Mouse (Mus musculus) forebrain, embryonic 11.5 days (tissue): ENCODE results near the gene Ddo. TPM values are rescaled to one million over a fixed set of nuclear protein-coding genes. Genes with fewer than 3 reads are reported as not detected.

Experiments
- ATAC-seq: fragments of 200-750 bp; cut with Nextera tagmentation; replicated peaks from 2 replicates; pipeline ENCODE4 v1.8.0; 2017; ENCODE audit warnings: moderate TSS enrichment; ENCODE audit not compliant: low FRiP score
- DNase-seq: peaks from one replicate; pipeline ENCODE4 v3.0.0-alpha.2; 2017; ENCODE audit warnings: low spot score
- H3K27ac ChIP-seq: fragments of 300-500 bp; sonication (generic); 2 replicates; pipeline ENCODE4 v1.5.1; 2014; ENCODE audit warnings: low read depth, low read length
- H3K27me3 ChIP-seq: fragments of 300-500 bp; sonication (generic); 2 replicates; pipeline ENCODE4 v1.6.1; 2014; ENCODE audit warnings: mild to moderate bottlenecking, low read length, mixed read lengths; ENCODE audit not compliant: control insufficient read depth, insufficient read depth
- H3K36me3 ChIP-seq: fragments of 300-500 bp; sonication (generic); 2 replicates; pipeline ENCODE4 v1.6.1; 2014; ENCODE audit warnings: mild to moderate bottlenecking, low read length, moderate library complexity, mixed read lengths; ENCODE audit not compliant: control insufficient read depth, insufficient read depth
- H3K4me1 ChIP-seq: fragments of 300-500 bp; sonication (generic); replicated peaks from 2 replicates; pipeline ENCODE4 v1.6.1; 2014; ENCODE audit warnings: low read length, mixed read lengths; ENCODE audit not compliant: control insufficient read depth, insufficient read depth
- H3K4me2 ChIP-seq: fragments of 300-500 bp; sonication (generic); 2 replicates; pipeline ENCODE4 v1.6.1; 2014; ENCODE audit warnings: low read depth, mild to moderate bottlenecking, low read length, moderate library complexity, mixed read lengths; ENCODE audit not compliant: severe bottlenecking
- H3K4me3 ChIP-seq: fragments of 300-500 bp; sonication (generic); 2 replicates; pipeline ENCODE4 v1.5.1; 2014; ENCODE audit warnings: low read depth, low read length
- H3K9ac ChIP-seq: fragments of 300-500 bp; sonication (generic); 2 replicates; pipeline ENCODE4 v1.6.1; 2014; ENCODE audit warnings: low read length
- H3K9me3 ChIP-seq: fragments of 300-500 bp; sonication (generic); 2 replicates; pipeline ENCODE4 v1.6.1; 2016; ENCODE audit warnings: low read length, mixed read lengths; ENCODE audit not compliant: control insufficient read depth
- WGBS: fragments of 180-500 bp; shearing (Covaris S2); extraction: QIAGEN DNeasy Blood & Tissue Kit; methylation state at CpG from one replicate; pipeline ENCODE4 v1.1.7; 2014; 5-methylcytosine and 5-hydroxymethylcytosine counted together
- polyA plus RNA-seq: library from polyadenylated mRNA; unstranded; fragments of >200 nt; fragmentation: Nextera tagmentation; extraction: Ambion mirVana; gene quantifications from 2 replicates; pipeline ENCODE4 v1.2.1, GENCODE M21; 2014

The Ddo gene
- polyA plus RNA-seq, 1 experiment from 2014 or later: 0.09 TPM

GRCm38 (mm10) chr10:40726288-40726902 lies 96.6 kb downstream of the Ddo start:
- Histone ChIP-seq H3K27ac (no peak overlapping the region), H3K4me2 (no peak overlapping the region), H3K4me1 (peaks cover 10% of the 10 kb centered on the region), H3K36me3 (no peaks in the 10 kb centered on the region), H3K27me3 (no peaks in the 10 kb centered on the region), H3K9me3 (no peaks in the 10 kb centered on the region), H3K4me3 (no peak overlapping the region), H3K9ac (no peak overlapping the region)
- ATAC-seq (no peak), DNase-seq (no peak)
- 65% methylated on average over 11 of the region's 11 CpGs for WGBS

GRCm38 (mm10) chr10:40726989-40727388 lies 97.2 kb downstream of the Ddo start:
- Histone ChIP-seq H3K4me2 (no peak overlapping the region), H3K27me3 (no peaks in the 10 kb centered on the region), H3K9me3 (no peaks in the 10 kb centered on the region), H3K27ac (no peak overlapping the region), H3K9ac (no peak overlapping the region), H3K4me1 (peaks cover 10% of the 10 kb centered on the region), H3K4me3 (no peak overlapping the region), H3K36me3 (no peaks in the 10 kb centered on the region)
- no peak for ATAC-seq
- 22% methylated on average over 5 of the region's 5 CpGs for WGBS
- no peak for DNase-seq

DNA sequence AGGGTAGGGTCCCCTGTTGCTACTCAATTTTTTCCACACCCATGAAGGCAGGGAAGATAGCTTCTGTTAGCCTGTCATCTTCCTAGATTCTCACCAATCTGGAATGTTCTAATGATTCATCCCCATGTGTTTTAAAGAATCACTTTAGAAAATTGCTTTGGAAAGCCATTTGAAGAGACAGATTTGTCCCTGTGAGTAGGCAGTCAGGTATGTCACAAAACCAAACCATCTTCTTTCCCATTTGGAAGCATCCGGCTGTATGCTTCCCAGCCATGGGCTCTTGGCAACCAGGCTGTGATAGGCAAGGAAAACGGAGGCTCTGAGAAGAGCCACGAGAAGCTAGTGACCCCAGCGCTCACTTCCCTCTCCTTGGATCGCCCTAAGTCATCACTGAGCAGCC lies 100.4 kb downstream of the Ddo start:
- H3K36me3 ChIP-seq: no peaks in the 10 kb centered on the region
- no peak overlapping the region for H3K4me2 ChIP-seq
- H3K9ac ChIP-seq: no peak overlapping the region
- DNase-seq (no peak), ATAC-seq (no peak)
- H3K9me3 ChIP-seq: no peaks in the 10 kb centered on the region
- H3K27me3 ChIP-seq: no peaks in the 10 kb centered on the region
- 91% methylated on average over 5 of the region's 5 CpGs for WGBS
- H3K27ac ChIP-seq: no peak overlapping the region
- H3K4me1 ChIP-seq: peaks cover 4% of the 10 kb centered on the region
- no peak overlapping the region for H3K4me3 ChIP-seq

Other genes starting within 250 kb of the Ddo start
- gene Slc22a16, start 59.7 kb upstream of the Ddo start, polyA plus RNA-seq: not detected in 2 replicates
- gene Mettl24, start 53.3 kb downstream of the Ddo start, polyA plus RNA-seq: 0.52 and 1.2 TPM in 2 replicates